ENCODE assay signal across 14 mouse cellular contexts in the genomic region with DNA sequence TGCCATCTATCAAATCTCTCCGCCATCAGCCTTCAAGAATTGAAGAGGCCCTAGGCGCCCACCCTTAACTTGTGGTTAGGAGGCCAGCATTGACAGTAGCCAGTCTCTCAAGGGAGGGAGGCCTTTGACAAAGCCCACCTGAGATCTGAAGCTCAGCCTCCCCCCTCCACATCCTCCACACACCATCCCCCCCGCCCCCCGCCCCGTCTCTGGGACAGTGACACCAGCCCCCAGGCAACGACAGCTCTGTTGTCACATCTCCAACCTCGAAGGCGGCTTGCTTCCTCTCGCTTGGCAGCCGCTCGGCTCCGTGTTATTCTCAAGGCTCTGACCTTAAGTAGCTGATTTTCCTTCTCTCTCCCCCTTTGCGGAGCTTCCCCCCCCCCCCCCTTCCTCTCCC. TPM values are rescaled to one million over a fixed set of nuclear protein-coding genes. Genes with fewer than 3 reads are reported as not detected.
DNase-seq lines count a peak whose midpoint lies in the region; ATAC-seq and TF ChIP-seq lines count a peak whose summit lies in the region.
"Had no signal": no experiment of that assay in that cellular context is flagged by ENCODE, and none has a peak within 500 bp of the region (broad histone marks: within the 10 kb centered on the region; RNA-seq: fewer than 3 reads in every experiment).

No protein-coding gene starts in this region.

- H3K4me3 ChIP-seq in kidney, postnatal 0 days (replicated peaks; ENCODE audit: low read depth, low read length), result no peak overlapping the region
- H3K4me3 ChIP-seq in midbrain, embryonic 14.5 days (replicated peaks; ENCODE audit: low read depth, low read length), result no peak overlapping the region
- no peak overlapping the region for H3K4me3 ChIP-seq in heart, embryonic 12.5 days
- H3K4me3 ChIP-seq: megakaryocyte, embryonic 14.5 days had no signal

- 32% methylated on average over 13 of the region's 13 CpGs for WGBS in kidney, postnatal 0 days
- WGBS in midbrain, embryonic 14.5 days, result 35% methylated on average over 12 of the region's 13 CpGs
- 56% methylated on average over 13 of the region's 13 CpGs for WGBS in heart, embryonic 12.5 days

- ATAC-seq in kidney, postnatal 0 days (replicated peaks; ENCODE audit: low FRiP score, low read depth), result no peak
- no peak for ATAC-seq in midbrain, embryonic 14.5 days (ENCODE audit: low FRiP score, low TSS enrichment)
- ATAC-seq in heart, embryonic 12.5 days (ENCODE audit: insufficient number of reproducible peaks, low FRiP score), result no peak

- no peaks in the 10 kb centered on the region for H3K4me1 ChIP-seq in kidney, postnatal 0 days (replicated peaks; ENCODE audit: insufficient read depth, low read length)
- H3K4me1 ChIP-seq in midbrain, embryonic 14.5 days (ENCODE audit: control insufficient read depth, insufficient read depth, low read length), result peaks cover 11% of the 10 kb centered on the region; the same call in 1 of the 2 replicates
- no peaks in the 10 kb centered on the region for H3K4me1 ChIP-seq in heart, embryonic 12.5 days (replicated peaks)
- H3K4me1 ChIP-seq: megakaryocyte, embryonic 14.5 days had no signal

- H3K36me3 ChIP-seq in kidney, postnatal 0 days (ENCODE audit: insufficient read depth, low read length), result no peaks in the 10 kb centered on the region
- no peaks in the 10 kb centered on the region for H3K36me3 ChIP-seq in midbrain, embryonic 14.5 days (ENCODE audit: control insufficient read depth, insufficient read depth, low read length)
- H3K36me3 ChIP-seq in heart, embryonic 12.5 days, result no peaks in the 10 kb centered on the region

- peak; percentile 14 for DNase-seq in adrenal gland, postnatal 10 days
- DNase-seq in adrenal gland, postnatal 25 days, result no peak
- DNase-seq in kidney, postnatal 0 days (ENCODE audit: low spot score), result peak; percentile 44
- DNase-seq in kidney, adult 9 months, result no peak
- DNase-seq in ovary, postnatal 36 days (ENCODE audit: low spot score), result peak; percentile 34
- DNase-seq in ovary, postnatal 14 days (ENCODE audit: low spot score), result no peak
- DNase-seq in midbrain, embryonic 14.5 days, result peak; percentile 62
- DNase-seq: cerebellum, adult 18-20 months; gastrocnemius, postnatal 25 days; kidney, postnatal 25 days; lung, adult 18-20 months; thymus, adult 18-20 months had no signal

- no peaks in the 10 kb centered on the region for H3K27me3 ChIP-seq in kidney, postnatal 0 days (ENCODE audit: insufficient read depth, low read length)
- no peaks in the 10 kb centered on the region for H3K27me3 ChIP-seq in midbrain, embryonic 14.5 days (ENCODE audit: control insufficient read depth, insufficient read depth, low read length)
- no peaks in the 10 kb centered on the region for H3K27me3 ChIP-seq in heart, embryonic 12.5 days (replicated peaks)
- H3K27me3 ChIP-seq: megakaryocyte, embryonic 14.5 days had no signal

- H3K4me2 ChIP-seq in kidney, postnatal 0 days (ENCODE audit: low read length), result no peak overlapping the region
- no peak overlapping the region for H3K4me2 ChIP-seq in midbrain, embryonic 14.5 days (ENCODE audit: low read length)
- no peak overlapping the region for H3K4me2 ChIP-seq in heart, embryonic 12.5 days

- H3K9ac ChIP-seq in kidney, postnatal 0 days (ENCODE audit: low read depth, low read length), result no peak overlapping the region
- H3K9ac ChIP-seq in midbrain, embryonic 14.5 days (replicated peaks; ENCODE audit: low read length), result no peak overlapping the region
- no peak overlapping the region for H3K9ac ChIP-seq in heart, embryonic 12.5 days

- H3K9me3 ChIP-seq in kidney, postnatal 0 days (replicated peaks; ENCODE audit: low read length), result no peaks in the 10 kb centered on the region
- no peaks in the 10 kb centered on the region for H3K9me3 ChIP-seq in midbrain, embryonic 14.5 days (ENCODE audit: control insufficient read depth, low read length)
- peaks cover 6% of the 10 kb centered on the region for H3K9me3 ChIP-seq in heart, embryonic 12.5 days (replicated peaks)
- H3K9me3 ChIP-seq: megakaryocyte, embryonic 14.5 days had no signal

- TF ChIP-seq CTCF in kidney, postnatal 0 days (IDR thresholded peaks at IDR 0.05; ENCODE audit: low read depth), result no peak

- no peak overlapping the region for H3K27ac ChIP-seq in kidney, postnatal 0 days
- H3K27ac ChIP-seq in midbrain, embryonic 14.5 days (replicated peaks; ENCODE audit: low read depth, low read length), result peak overlapping the region; percentile 54
- H3K27ac ChIP-seq in heart, embryonic 12.5 days (ENCODE audit: poor library complexity, severe bottlenecking), result no peak overlapping the region

RNA-seq across cellular contexts. Expression of a gene that starts 55.3 kb away (rescaled TPM):
- 1 to 10 TPM; 4.9 to 5.4 TPM for total RNA-seq in adrenal gland, postnatal 10 days (2021)
- total RNA-seq in adrenal gland, postnatal 25 days (2021), result 1.5 and 4.0 TPM in 2 replicates
- polyA plus RNA-seq in kidney, postnatal 0 days (2015; fragmentation: Nextera tagmentation; extraction: Ambion mirVana), result 1.6 and 2.2 TPM in 2 replicates
- polyA plus RNA-seq in midbrain, embryonic 14.5 days (2014; fragmentation: Nextera tagmentation; extraction: Ambion mirVana), result 3.5 and 5.3 TPM in 2 replicates
- 3.3 and 4.3 TPM in 2 replicates for polyA plus RNA-seq in heart, embryonic 12.5 days (2016; fragmentation: Nextera tagmentation; extraction: Ambion mirVana)

Comparison
In these comparisons a context has a peak if more than half of its experiments do, and no peak if none do; other contexts are left out.
1. DNase-seq: peak in adrenal gland, postnatal 10 days (single experiment), kidney, postnatal 0 days (single experiment), ovary, postnatal 36 days (single experiment) and midbrain, embryonic 14.5 days (single experiment); none in adrenal gland, postnatal 25 days (single experiment), kidney, adult 9 months (single experiment) and ovary, postnatal 14 days (single experiment).